Mouse (Mus musculus) left cerebral cortex, adult 18-20 months (tissue): Measurements from ENCODE around the gene Zfp706. TPM values are rescaled to one million over a fixed set of nuclear protein-coding genes. Genes with fewer than 3 reads are reported as not detected.
"Not testable (repeated sequence)": the region's sequence is repeated elsewhere in the genome, so short reads cannot be mapped to it uniquely, and the experiment has no call there.

Source experiments
- DNase-seq, 2 experiments: peaks; one replicate each; pipeline ENCODE4 v3.0.0; 2021 to 2022; ENCODE audit warnings: low spot score in 2 of 2, mixed read lengths in 1 of 2
- total RNA-seq, 2 experiments: library from RNA; stranded (reverse); gene quantifications; 2 replicates each; pipeline ENCODE4 v1.2.3; 2021

The Zfp706 gene
- total RNA-seq, 2 experiments from 2014 or later = 231 to 242 TPM

DNA sequence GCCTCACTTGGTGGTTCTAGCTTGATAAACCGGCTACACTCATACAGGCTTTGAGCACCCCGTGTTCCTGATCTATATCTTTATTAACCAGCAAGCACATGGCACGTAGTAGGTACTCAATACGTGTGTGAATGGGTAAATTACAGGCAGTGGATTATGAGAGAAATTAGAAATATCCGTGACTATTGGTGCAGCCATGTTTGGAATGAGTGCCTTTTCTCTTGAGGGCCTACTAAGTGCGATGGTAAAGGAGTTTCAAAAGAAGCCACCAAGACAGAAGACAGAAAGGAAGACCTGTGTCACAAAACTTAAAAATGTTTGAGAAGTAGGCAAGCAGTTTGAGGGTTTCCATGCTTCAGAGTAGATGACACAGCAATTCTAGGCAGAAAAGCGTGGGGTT is 4.3 kb upstream of the Zfp706 start:
- DNase-seq = no peak

DNA sequence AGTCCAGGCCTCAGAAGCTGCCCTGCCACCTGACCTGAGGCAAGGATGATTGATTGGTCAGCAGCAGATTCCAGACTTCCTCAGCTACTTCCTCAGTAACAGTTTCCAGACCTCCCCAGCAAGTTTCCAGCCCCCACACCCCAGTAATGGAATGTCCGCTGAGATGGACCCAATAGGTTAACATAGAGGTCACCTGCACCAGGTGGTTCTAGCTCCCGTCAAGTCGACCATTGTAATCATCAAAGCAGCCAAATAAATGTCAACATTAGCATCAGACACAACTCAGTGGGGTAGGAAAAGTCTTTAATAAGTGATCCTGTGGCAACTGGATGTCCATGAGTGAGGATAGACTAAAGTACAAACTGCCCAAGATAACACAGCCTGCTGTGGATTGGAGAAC is 3.7 kb upstream of the Zfp706 start:
- DNase-seq = no peak

DNA sequence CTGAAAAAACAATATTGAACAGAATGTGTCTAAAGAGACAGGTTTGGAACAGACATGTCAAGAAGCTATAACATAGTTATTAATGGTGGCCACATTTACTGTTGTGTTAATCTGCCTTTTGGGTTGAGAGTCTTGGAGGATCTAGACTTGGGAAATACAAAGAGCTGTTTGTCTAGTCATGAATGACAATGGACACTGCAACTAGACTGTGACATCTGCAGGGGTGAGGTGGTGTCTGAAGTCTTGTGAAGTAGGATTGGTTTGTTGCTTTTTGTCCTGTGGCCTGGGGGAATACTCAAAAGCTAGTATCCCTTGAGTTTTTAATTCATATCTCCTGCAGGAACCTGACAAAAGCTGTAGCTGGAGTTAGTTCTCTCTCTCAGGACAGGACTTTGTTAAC is 973 bp upstream of the Zfp706 start:
- DNase-seq = no peak

DNA sequence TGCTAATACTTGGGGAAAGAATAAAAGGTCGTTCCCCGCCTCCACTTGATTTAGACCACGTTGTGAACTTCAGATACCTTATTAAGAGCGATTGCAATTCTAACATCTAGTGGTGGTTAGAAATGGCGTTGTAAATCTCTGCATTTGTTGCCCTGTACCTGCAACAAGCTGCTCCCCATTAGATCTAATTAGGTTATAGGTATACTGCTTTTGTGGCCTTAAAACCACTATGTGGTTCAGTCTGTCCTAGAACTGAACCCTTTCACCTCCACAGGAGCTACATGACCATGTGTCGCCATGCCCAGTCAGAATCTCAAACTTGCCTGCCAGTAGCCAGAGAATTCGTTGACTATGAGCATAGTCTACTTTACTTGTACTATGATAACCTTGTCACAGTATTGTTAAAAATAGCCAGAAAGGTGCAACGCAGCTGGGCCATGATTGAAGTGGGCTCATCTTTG is 416 bp upstream of the Zfp706 start:
- no peak for DNase-seq

DNA sequence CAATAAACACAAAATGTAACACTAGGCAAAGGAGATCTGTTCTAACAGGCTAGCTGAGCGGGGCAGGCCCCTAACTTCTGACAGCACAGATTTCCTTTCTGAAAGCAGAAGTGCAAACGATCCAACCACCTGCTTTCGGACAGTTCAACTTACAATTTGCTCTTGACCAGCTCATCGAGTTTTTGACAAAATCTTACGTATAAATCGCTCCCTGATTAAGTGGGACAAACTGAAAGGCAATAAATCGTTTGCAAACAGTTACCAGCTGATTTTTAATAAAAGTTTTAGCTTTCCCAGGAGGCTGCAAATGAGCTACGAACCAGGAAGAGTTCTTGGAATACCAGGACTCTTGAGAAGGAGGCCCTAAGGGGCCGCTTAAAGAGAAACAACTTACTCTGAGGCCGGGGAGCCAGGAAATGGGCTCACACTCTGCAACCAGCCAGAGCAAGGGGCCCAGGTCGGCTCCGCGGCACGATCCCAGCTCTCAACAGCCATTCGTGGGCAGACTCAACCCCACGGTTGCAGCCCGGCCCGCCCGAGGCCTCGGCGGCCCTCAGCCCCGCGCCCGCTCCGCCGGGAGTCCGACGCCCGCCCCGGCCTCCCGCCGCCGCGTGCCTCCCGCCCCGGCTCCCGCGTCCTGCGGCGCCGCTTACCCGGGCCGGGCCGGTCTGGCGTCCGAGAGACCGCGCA is 953 bp downstream of the Zfp706 start:
- DNase-seq = no peak

DNA sequence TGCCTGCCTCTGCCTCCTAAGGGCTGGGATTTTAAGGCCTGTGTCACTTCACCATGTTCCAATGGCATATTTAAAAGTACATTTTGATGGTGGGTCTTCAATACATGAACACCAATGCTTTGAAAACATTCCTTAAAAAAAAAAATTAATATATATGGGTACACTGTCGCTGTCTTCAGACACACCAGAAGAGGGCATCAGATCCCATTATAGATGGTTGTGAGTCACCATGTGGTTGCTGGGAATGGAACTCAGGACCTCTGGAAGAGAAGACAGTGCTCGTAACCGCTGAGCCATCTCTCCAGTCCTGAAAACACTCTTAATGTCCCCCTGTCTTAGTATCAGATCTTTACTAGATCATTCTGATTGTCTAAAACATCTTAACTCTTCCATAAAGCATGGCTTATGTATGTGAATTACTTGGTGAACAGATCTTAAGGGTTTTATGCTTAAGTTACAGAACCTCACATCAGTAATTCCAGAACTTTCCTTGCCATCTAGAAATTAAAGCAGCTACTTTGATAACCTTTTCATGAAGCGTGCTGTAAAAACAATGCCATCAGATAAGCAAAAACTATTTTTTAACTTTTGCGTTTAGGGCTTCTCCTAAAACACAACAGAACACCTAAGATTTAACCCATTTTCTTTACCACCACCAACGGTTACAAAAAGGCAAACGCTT is 1.6 kb downstream of the Zfp706 start:
- no peak for DNase-seq

DNA sequence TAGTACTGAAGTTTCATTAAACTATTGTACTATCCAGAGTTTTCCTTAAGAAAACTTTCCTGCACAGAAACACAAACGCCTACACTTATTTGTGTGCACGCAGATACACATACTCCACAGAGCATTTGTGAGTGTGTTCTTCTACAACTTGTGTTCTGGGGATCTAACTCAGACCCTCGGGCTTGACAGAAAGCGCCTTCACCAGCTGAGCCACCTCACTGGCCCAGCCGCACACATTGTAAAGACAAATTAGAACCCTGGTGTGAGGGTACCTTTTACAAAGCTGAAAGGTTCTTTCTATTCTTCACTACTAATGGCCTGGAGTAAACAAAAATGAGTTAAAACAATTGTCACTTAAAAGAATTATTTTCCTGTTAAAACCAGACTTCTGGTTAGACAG is 2.7 kb downstream of the Zfp706 start:
- DNase-seq = no peak

DNA sequence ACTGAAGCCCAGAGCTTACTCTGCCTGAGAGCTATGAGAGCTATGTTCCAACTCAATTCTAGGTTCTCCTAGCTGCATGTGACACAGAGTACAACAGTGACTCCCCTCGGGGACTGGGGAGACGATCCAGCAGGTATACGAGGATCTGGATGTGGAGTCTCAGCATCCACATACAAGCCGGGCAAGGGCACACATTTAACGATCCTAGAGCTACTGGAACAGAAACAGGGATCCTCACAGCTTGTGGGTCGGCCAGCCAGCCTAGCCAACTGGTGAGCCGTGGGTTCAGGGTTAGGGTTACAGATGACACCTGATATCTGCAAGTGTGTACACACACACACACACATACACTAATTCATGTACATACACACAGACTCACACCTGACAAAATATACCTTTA is 5.3 kb downstream of the Zfp706 start:
- DNase-seq = no peak

DNA sequence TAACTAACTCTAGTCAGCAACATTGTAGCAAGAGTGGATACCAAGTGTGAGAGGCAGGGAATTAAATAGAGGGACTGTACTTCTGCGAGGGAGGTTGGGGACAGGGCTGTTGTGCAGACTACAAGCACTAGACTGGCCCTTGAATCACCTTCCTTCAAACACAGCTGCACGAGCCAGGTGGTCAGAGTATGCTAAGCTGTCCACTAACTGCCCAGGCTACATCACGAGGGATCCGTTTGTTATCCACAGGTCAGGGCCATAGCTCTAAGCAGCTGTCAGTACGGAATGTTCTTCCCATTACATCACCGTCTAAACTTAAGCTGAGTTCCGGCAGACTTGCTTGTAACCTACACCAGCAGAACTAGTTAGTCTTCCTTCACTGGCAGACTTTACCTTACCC is 8.0 kb downstream of the Zfp706 start:
- not testable (repeated sequence) for DNase-seq

DNA sequence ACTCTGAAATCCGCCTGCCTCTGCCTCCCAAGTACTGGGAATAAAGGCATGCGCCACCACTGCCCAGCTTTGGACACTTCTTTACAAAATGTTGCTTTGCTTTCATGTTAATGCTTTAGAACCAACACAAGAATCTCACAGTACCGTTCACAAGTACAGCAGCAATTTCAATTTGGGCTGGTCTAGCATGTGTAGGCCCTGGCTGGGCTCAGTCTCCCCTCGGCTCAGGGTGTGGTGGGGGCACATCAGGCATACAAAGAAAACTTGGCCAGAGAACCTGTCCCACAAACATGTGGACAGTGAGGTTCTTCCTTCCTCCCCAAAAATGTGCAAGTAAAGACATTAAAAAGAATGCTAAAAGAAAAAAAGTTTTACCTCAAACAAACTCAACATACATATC is 12.4 kb downstream of the Zfp706 start:
- no peak for DNase-seq

DNA sequence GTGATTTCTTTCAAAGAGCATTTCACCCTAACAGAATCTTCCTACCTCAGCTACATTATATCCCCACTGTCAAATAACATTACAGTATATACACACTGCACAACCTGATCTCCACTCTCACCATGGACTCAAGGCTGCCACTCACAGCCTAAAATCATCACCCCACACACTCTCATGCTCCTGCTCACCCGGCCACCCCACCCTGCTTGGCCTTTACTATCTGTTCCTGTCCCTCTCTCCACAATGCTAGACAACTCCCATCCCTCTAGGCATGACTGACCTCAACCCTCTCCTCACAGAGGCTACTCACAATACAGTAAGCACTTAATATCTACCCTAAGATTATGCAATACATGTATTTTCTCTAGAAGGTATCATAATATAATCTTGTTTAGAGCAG is 12.9 kb downstream of the Zfp706 start:
- DNase-seq = no peak

DNA sequence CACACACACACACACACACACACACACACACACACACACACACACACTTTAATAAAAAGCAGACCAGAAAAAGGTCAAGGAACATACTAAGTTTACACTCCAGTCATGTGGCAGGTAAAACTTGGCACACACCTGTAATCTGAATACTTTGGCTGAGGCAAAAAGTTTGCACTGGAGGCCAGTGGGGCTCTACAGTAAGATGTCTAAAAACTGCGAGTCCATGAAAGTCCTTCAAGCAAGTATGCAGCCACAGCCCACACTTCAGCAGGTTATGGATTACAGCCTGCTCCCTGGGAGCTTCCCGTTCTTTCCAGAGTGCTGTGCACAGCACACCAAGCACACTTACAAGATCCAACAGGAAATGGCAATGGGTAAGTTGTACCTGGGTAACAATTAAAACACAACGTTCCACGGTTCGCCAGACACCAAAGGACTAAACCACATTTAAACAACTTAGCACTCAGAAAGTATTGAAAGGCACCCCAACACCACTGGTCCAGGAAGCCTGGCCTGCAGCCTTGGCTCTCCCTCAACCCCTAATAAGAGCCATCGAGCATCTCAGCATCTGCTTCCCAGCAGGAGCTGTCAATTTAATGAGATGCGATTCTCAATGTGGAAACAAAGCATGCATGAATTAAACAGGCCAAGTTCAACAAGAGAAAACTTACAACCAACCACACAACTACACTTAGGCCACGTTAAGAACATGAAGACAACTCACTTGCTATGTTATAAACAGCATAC is 14.0 kb downstream of the Zfp706 start:
- no peak for DNase-seq

DNA sequence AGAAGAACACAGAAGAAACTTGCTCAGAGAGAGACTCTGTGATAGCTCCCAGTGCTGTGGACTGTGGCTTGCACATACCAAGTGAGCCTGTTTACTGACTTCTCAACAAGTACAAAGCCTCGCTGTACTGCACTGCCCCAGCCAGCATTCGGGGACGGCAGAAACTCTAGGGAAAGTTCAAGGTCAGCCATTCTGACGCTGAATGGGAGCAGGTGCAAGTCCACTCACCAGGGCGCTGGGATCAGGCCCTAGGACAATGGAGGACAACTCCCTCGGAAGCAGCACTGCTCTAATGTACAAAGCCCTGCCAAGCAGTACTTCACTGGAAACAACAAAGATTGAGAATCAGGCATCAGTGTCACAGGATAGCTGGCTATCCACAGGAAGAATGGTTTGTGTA is 16.2 kb downstream of the Zfp706 start:
- no peak for DNase-seq

DNA sequence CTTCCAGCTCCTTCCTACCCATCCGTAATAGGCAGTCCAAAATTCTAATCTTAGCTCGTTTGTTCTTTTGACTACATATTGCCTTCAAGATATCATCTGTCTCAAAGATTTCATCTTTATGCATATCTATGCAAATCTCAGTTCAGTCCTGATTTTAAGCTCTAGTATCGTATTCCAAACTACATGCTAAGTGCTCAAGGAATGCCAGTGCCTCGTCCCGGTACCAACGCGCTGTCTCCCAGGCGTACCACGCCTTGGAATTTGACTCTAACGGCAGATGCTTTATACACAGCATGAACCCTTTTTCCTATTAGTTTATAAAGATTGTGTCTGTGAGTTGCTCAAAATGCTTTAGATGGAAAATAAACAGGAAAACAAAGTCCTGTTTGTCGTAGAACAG is 17.7 kb downstream of the Zfp706 start:
- DNase-seq = no peak

DNA sequence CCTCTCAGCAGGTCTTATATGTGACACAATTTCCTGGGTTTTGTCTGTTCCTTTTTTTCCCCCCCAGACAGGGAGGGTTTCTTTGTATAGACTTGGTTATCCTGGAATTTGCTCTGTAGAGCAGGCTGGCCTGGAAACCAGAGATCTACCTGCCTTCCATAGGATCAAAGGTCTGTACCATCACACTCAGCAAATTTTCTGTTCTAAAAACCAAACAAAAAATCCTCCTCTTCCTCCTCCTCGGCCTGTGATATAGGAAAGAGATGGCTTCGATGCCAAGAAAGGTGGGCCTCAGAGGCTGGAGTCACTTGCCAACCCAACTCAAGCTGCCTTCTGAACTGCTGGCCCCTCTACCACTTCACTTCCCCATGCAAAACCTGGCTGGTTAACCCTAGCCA is 18.9 kb downstream of the Zfp706 start:
- DNase-seq = no peak

DNA sequence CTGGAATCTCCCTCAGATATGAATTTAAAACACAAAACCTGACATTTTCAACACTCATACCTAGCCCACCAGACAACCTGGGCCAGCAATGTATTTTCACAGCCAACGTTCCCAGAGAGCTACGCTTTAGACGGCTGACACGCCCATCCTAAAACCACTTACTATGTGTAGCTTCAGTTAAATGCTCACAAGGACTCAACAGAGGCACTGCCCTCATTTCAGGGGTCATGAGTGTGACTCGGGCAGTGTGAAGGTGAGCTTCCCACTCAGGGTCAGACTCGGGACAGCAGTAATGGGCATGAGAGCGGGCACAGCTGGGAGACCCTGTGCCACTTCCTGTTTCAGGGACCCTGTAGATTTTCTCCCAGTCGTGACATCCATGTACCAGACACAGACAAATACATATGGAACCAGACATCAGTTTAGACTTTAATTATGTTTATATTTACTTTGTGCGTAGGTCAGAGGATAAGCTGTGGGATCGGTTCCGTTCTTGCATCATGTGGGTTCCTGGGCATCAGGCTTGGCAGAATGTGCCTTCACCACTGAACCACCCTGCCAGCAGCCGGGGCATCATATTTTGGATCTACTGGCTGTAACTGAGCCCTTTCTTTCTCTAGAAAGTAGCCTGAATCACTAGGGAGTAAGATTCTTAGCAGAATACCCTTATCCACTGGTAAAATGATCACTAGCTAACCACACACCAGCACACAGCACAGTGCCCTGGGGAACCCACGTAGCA is 19.4 kb downstream of the Zfp706 start:
- no peak for DNase-seq

DNA sequence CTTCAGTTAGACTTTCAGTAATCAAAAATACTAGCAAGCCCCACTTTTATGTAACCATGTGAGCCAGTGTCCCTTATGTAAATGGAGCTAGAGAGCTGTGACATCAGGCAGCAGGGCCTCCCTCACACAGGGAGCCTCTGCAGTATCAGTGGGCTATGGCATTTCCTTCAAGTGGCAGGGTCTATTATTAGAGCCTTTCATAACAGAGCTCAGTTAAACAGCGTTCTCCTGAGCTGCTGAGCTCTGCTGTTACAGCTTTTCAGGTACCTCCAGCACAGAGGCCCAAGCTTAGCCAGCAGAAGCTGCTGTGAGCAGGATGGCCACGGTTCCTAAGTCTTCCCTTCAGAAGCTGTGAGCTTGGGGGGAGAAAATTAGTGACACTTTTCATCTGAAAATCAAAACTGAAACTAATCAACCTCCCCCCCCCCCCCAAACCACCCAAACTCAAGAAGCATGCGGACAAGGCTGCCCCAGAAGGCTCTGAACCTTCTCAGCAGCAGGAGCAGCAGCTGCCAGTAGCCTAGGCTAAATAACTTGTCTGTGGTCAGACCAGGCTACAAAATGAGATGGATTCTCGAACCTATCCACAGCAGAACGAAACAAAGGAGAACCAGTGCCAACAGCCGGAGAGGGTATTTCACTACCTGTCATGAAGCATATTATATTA is 20.2 kb downstream of the Zfp706 start:
- peak; percentile 28 to 48 for DNase-seq

DNA sequence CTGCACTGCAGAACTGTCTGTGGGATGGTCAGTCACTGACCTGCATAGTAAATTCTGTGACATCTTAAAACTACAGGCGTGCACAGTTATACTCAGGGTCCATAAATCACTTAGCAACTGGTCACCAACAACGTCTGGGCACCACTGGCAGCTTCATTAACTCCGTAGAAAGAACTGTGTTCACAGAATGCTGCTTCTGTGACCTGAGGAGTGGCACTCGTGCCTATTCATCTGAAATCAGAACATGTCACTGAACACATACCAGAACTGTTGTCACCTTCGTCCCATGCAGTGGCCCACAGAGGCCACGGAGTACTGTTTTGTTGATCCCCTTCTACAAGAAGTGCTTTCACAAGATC is 22.0 kb downstream of the Zfp706 start:
- no peak for DNase-seq

DNA sequence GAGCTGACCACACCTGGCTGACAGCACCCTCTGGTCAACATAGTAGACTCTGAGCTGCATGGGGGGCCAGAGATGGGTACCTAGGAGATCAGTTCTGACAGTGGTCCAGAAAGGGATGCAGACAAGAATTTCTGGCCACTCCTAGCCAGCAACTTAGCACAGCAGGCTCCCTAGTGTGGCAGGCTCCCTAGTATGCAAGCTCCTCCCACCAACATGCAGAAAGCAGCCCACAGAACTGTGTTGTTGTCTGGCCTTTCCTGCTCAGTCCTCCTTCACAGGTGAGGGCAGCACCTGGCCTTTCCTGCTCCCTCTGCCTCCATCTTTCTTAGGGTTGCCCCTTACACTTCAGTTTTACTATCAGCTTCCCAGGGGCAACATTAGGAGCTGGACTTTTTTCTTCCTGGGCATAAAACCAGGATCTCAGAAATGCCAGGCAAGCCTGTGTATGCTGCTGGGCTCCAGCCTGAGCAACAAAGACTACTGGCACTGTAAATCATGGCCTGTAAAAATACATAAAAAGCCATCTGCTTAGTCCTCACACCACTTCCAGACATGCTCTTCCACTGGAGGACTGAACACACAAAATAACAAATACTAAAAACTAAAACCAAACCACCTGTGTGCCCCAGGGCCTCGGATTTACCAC is 22.5 kb downstream of the Zfp706 start:
- DNase-seq = no peak

DNA sequence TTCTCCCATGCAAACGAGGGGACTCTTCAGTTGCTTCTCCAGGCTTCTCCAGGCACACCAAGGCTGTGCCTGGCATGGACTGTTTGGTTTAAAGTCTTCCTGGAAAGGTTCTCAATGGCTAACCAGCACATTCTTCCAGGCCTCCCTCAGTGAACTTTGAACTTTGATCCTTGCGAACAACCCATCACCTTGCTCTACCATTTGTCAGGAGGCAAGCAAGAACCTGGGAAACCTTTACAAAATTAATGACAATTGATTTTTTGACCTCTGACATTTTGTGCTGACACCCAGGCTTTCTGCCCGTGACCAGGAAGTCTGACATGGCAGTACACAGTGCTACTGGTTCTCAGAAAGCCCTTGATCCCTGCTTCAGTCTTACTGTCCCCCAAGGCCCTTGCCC is 24.1 kb downstream of the Zfp706 start:
- DNase-seq = no peak

DNA sequence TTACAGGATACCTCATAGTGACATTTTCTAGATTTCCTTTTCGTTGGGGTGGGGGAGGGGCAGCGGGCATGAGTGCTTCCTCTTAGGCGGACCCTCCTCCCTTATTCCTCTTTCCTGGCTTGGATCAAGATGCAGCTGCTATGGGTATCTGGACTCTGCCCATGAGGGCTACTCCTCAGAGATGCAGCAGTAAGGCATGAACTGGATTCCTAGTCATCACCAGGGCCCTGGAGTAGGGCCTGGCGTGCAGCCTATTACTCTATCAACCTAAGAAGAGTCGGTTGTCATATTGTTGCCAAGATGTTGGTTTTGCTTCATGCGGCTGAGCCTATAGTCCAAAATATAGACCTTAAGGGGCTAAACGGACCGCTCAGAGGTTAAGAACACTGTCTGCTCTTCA is 27.3 kb downstream of the Zfp706 start:
- DNase-seq = no peak
